Mouse (Mus musculus) liver, embryonic 14.5 days (tissue): ENCODE measurements at regions not wholly inside any gene's neighbourhood (a gene's known extent, or its start where the extent isn't known, plus 50 kb on each side); places are given as distances from the start of the nearest gene placed in this dataset.

ENCODE experiments used
- CTCF ChIP-seq: IDR thresholded peaks from 2 replicates; pipeline ENCODE4 v1.5.1; 2016; ENCODE audit warnings: antibody characterized with exemption, low read depth, control low read depth
- EP300 ChIP-seq: IDR thresholded peaks from 2 replicates; pipeline ENCODE4 v1.6.1; 2016; ENCODE audit warnings: antibody characterized with exemption, low read depth

- no peak for TF ChIP-seq CTCF
- TF ChIP-seq EP300 = no peak
These were observed 232.2 kb downstream of the Myh15 start for GRCm38 (mm10) chr16:49289200-49290079.
